Mouse (Mus musculus): ENCODE data around the gene Zfp326.
A peak's percentile ranks its signal among the peaks of the same experiment; 100 is the strongest.
"Not testable (repeated sequence)": the region's sequence is repeated elsewhere in the genome, so short reads cannot be mapped to it uniquely, and the experiment has no call there.

Zfp326 gene

DNA sequence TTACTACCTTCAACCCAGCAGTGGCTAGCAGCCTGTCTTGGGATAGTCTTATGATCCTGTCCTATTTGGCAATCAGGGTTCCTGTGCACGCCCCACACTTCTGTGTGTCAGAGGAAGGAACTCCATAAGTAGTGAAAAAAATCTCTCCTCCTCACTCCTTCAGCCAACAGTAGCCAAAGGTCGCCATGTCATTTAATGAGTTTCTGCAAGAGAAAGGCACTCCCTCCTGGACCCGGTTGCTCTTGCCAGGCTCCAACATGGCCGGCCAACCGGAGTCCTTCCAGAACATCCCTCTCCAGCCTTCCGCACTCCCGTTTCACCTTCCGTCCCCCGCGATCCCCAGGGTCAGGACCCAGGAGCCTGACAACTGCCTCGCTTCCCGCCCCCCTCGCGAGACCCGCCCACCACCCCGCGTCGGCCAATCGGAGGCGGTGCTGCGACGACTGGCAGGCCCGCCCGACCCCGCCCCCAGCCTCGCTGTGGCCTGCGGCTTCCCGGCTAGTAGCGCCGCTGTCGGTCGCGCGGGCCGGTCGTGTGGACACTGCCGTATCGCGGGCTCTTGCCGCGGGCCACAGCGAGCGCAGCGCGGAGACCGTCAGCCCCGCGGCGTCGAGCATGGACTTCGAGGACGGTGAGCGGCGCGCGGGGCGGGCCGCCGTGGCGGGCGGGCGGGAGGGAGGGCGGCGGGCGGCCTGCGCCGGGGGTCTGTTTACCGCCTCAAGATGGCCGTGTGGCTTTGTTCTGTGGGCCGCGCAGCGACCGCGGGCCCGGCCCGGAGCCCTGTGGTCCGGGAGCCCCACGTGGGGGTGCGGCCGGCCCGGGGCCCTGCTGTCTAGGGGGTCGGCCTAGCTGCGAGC lies at the start of gene Zfp326:
TSS of gene Zfp326 (plus strand) at position 498 of the 857 bp plus-strand sequence.
- DNase-seq (ENCODE audit: low spot score): peak; percentile 36

DNA sequence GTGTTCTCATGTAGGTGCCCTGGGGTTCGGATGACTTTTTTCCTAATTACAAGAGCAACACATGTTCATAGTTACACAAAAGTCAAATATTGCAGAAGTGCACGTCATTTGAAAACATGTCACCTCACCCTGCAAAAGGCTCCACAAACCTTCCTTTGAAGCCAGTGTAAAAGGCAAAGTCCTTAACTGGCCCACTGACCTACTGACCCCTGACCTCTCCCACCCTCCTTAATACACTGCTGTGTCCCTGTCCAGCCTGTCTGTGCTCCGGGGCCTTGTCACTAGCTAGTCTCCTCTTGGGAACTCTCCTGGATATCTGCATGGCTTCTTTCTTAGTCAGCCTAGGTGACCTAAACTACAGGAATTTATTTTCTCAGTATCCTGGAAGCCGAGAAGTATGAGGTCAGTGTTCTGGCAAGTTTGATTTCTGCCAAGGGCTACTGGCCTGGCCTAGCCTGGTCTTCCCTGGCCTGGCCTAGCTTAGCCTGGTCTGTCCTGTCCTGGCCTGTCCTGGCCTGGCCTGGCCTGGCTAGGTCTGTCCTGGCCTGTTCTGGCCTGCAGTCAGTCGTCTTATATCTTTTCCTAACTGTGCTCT lies 49.4 kb upstream of the Zfp326 start:
- no peak for DNase-seq (ENCODE audit: low spot score)

DNA sequence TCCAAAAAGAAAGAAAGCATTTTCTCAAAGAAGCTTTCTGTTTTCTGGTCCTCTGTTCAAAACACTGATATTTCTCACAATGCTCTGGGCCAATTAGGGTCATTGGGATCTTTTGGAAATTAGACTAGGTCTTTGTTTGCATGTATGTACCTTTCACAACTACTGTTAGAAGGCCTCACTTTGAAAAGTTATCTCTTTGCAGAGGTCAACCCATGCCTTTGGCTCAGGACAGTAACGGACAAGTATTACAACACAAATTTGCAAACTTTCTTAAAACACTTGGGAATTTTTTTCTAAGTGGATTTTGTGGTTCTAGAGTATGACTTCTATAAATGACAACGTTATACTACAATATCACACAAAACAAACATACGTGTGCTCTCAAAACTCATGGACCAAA lies 48.3 kb upstream of the Zfp326 start:
- DNase-seq (ENCODE audit: low spot score): no peak

- no peak for DNase-seq (ENCODE audit: low spot score)
Observed at GRCm38 (mm10) chr5:105829008-105829586, 47.3 kb upstream of the Zfp326 start.

- no peak for DNase-seq (ENCODE audit: low spot score)
Observed at GRCm38 (mm10) chr5:105832140-105832539, 44.2 kb upstream of the Zfp326 start.

- DNase-seq (ENCODE audit: low spot score): no peak
Observed at GRCm38 (mm10) chr5:105833923-105834322, 42.4 kb upstream of the Zfp326 start.

DNA sequence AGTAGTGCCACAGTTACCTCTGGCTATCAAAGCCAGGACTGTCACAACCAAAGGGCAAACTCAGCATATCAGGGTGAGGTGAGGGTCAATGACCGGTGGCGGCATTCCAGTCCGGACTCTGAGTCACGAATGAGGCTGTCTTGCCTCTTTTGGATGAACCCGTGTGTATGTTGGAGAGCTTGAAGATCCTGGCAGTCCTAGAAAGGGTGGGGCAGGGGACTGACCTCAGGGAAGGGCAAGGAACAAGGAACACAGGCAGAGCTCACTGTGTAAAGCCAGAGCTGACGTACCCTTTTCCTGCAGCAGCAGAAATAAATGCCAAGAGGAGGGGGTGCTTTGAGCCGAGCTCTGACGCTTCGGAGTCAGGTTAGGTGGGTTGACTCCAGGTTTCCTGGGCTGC lies 40.4 kb upstream of the Zfp326 start:
- DNase-seq (ENCODE audit: low spot score): no peak

DNA sequence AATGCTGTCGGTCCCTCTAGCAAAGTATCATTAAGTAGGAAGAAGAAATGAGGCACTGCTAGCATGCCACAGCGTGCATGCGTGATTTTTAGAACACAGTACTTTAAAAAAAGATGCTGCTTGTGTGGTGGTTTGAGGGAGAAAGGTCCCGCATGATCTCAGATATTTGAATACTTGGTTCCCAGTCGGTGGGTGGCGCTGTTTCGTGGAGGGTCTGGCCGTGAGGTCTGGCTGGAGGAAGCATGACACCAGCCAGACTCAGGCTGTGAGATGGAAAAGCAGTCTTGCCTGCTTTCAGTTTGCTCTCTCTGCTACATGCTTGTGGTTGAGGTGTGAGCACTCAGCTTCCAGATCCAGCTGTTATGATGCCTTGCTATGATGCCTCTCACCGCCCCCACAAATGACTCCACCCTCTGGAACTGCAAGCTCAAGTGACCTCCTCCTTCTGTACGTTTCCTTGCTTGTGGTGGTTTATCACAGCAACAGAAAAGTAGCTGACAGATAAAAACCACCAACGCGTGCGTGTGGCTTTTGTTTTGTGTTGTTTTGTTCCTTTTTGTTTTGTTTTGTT lies 36.5 kb upstream of the Zfp326 start:
- no peak for DNase-seq (ENCODE audit: low spot score)

DNA sequence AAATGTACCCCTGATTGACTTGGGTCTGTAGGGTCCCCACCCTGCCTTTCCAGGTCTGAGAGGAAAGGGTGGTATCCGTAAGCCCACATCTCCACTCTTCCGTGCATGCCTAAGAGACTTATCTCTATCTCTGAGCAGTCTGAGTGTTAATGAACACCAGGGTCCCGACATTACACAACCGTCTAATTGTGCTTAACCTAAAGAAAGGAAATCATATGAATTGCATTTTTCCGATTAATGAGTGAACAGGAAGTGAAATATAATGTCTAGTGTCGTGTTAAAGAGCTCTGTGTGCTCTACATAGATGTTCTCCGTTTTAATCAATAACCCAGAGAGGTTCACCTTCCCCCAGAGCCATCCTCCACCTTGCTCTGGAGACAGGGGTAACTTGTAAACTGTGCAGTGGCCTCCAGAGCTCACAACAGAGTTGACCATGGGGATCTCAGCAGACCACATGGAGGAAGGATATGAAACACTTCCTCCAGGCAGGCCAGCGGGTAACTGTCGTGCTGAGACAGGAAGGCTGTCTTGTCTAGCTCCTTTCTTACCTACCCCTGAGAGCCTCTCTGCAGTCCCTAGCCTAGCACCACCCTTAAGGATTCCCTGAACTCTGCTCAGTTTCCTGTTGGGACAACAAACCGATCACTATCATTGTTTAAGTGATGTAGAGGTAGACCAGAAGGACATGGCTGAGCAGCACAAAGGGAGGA lies 32.2 kb upstream of the Zfp326 start:
- no peak for DNase-seq (ENCODE audit: low spot score)

- DNase-seq (ENCODE audit: low spot score): no peak
Observed at GRCm38 (mm10) chr5:105845041-105845440, 31.3 kb upstream of the Zfp326 start.

- no peak for DNase-seq (ENCODE audit: low spot score)
Observed at GRCm38 (mm10) chr5:105847726-105848125, 28.6 kb upstream of the Zfp326 start.

DNA sequence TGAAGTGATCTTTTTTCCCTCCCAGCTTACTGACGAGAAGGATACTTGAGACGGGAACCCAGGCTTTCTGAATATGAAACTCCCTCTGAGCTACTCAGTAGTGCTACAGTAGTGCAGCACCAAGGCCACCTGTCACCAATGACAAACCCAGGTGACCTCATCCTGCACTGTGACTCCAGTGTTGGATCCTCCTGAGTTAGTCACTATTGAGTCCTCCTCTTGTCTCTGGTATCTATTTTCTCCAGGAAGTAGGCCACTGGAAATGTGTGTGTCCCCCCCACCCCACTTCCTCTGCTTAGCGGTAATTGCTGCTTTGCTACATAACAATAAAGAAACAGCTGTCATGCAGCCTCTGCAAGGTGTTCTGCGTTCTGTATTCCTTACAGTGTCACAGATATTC lies 27.1 kb upstream of the Zfp326 start:
- no peak for DNase-seq (ENCODE audit: low spot score)

GRCm38 (mm10) chr5:105849643-105850042 lies 26.7 kb upstream of the Zfp326 start:
- DNase-seq (ENCODE audit: low spot score): no peak

GRCm38 (mm10) chr5:105853271-105853670 lies 23.1 kb upstream of the Zfp326 start:
- no peak for DNase-seq (ENCODE audit: low spot score)

- no peak for DNase-seq (ENCODE audit: low spot score)
Observed at GRCm38 (mm10) chr5:105857486-105857885, 18.9 kb upstream of the Zfp326 start.

GRCm38 (mm10) chr5:105858754-105859694 lies 17.3 kb upstream of the Zfp326 start:
- DNase-seq (ENCODE audit: low spot score): no peak

- no peak for DNase-seq (ENCODE audit: low spot score)
Observed at GRCm38 (mm10) chr5:105859716-105860460, 16.5 kb upstream of the Zfp326 start.

- DNase-seq (ENCODE audit: low spot score): no peak
Observed at GRCm38 (mm10) chr5:105860461-105860835, 15.9 kb upstream of the Zfp326 start.

DNA sequence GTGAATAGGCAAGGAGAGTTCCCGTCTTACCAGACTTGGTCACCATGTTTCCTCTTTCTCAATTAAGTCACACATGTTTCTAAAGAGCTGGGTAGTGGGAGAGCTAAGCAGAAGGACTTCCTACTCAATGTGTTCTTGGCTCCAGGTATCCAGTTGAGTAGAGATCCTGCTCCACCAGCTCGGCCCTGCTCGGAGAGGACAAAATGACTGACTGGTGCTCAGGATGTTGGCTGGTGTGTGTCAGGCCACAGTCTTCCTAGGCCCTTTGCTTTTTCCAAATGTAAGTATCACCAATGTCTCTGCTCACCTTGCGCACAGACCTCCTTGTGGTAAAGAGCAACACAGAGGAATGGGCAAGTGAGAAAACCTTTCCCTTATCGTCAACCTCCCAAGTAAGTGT lies 14.7 kb upstream of the Zfp326 start:
- DNase-seq (ENCODE audit: low spot score): no peak

DNA sequence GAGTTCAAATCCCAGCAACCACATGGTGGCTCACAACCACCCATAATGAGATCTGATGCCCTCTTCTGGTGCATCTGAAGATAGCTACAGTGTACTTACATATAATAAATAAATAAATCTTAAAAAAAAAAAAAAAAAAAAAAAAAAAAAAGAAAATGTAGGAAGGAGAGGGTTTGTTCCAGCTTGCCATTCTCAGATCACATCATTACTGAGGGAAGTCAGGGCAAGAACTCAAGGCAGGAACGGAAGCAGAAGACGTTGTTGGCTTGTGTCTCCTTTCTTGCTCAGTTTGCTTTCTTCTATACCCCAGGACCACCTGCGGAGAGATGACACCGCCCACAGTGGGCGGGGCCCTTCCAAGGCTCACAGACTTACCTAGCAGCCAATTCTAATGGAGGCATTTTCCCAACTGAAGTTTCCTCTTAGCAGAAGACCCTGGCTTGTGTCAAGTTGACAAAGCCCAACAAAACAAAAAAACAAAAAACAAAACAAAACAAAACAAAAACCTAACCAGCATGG lies 11.2 kb upstream of the Zfp326 start:
- DNase-seq (ENCODE audit: low spot score): not testable (repeated sequence)
